Mouse (Mus musculus): ENCODE results near the gene Rln3.

- TF ChIP-seq POLR2A (IDR thresholded peaks at IDR 0.05; ENCODE audit: low read depth, low read length), result no peak
- TF ChIP-seq GABPA (IDR thresholded peaks at IDR 0.05; ENCODE audit: insufficient replicate concordance, low read depth, low read length), result no peak
- TF ChIP-seq CTCF (conservative IDR thresholded peaks at IDR 0.05 in 1 of 2, IDR thresholded peaks at IDR 0.05 in 1 of 2; ENCODE audit: low read depth in 2 of 2, low read length in 2 of 2), result no peak
- TF ChIP-seq ELF1 (IDR thresholded peaks at IDR 0.05; ENCODE audit: low read depth, low read length), result no peak
- no peak for TF ChIP-seq MAX (IDR thresholded peaks at IDR 0.05; ENCODE audit: low read length)
- no peak for TF ChIP-seq PAX5 (IDR thresholded peaks at IDR 0.05; ENCODE audit: low read length)
- TF ChIP-seq CHD2 (IDR thresholded peaks at IDR 0.05; ENCODE audit: low read length), result no peak
- no peak for TF ChIP-seq NELFE (IDR thresholded peaks at IDR 0.05; ENCODE audit: low read depth, low read length)
- TF ChIP-seq MXI1 (IDR thresholded peaks at IDR 0.05; ENCODE audit: low read depth, low read length), result no peak
- no peak for TF ChIP-seq HCFC1 (IDR thresholded peaks at IDR 0.05; ENCODE audit: low read depth, low read length)
- TF ChIP-seq USF1 (IDR thresholded peaks at IDR 0.05; ENCODE audit: low read depth, low read length), result no peak
- TF ChIP-seq EP300 (IDR thresholded peaks at IDR 0.05; ENCODE audit: low read length), result no peak
- TF ChIP-seq SMC3 (IDR thresholded peaks at IDR 0.05; ENCODE audit: low read depth, low read length), result no peak
Observed at GRCm38 (mm10) chr8:84038015-84038414, 6.8 kb downstream of the Rln3 start.
